ENCODE assay signal across 14 mouse cellular contexts in the genomic region with DNA sequence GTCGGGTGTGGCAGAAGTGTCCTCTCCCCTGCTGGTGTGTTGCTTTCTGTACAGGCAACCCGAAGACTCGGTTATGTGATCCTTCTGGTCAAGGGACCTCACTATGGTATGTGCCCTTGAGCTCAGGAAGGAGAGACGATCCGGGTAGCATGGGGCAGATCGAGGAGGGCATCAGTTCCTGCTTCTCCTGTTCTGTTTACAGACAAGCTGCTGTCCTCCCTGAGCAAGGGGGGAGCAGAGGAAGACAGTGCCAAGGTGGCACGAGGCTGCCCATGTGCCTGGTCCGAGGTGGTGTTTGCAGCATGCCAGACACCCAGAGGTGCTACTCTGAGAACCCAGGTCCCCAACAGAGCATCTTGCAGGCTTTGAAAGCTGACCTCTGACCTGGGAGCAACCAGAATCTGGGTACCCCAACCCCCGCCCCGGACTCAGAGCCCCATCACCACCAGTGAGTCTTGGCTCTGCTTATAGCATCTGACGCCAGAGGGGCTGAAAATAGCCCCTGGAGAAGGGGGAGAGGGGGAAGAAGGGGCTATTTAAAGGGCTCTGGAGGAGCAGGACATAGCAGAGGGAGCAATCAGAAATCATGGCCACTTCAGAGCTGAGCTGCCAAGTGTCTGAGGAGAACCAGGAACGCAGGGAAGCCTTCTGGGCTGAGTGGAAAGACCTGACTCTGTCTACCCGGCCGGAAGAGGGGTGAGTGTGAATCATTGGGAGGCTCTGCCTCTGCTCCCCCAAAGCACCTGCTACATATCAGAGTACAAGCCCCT. TPM values are rescaled to one million over a fixed set of nuclear protein-coding genes. Genes with fewer than 3 reads are reported as not detected.
DNase-seq lines count a peak whose midpoint lies in the region; ATAC-seq and TF ChIP-seq lines count a peak whose summit lies in the region.
"Had no signal": no experiment of that assay in that cellular context is flagged by ENCODE, and none has a peak within 500 bp of the region (broad histone marks: within the 10 kb centered on the region; RNA-seq: fewer than 3 reads in every experiment).

A gene (plus strand): TSS at position 551 of the 770 bp plus-strand sequence.

- H3K27ac ChIP-seq in kidney, embryonic 14.5 days (ENCODE audit: low read depth, low read length) = peak within 1 kb of the TSS; percentile 69
- H3K27ac ChIP-seq in cerebellum, adult 2 months (ENCODE audit: insufficient read depth, low read length) = no peak within 1 kb of the TSS
- peak within 1 kb of the TSS; percentile 98 for H3K27ac ChIP-seq in gastrocnemius, adult 2 months
- H3K27ac ChIP-seq in heart, embryonic 16.5 days (ENCODE audit: low read length) = peak within 1 kb of the TSS; percentile 95
- no peak within 1 kb of the TSS for H3K27ac ChIP-seq in midbrain, embryonic 14.5 days (replicated peaks; ENCODE audit: low read depth, low read length)
- H3K27ac ChIP-seq in midbrain, postnatal 0 days (ENCODE audit: low read depth, low read length) = no peak within 1 kb of the TSS
- H3K27ac ChIP-seq: liver, embryonic 14.5 days had no signal

- DNase-seq in kidney, postnatal 4 days = no peak
- peak; percentile 44 to 55 for DNase-seq in cerebellum, adult 2 months
- peak; percentile 87 for DNase-seq in gastrocnemius, adult 2 months
- DNase-seq in neural tube, embryonic 10.5 days (ENCODE audit: extremely low spot score, low spot score) = no peak
- no peak for DNase-seq in midbrain, embryonic 14.5 days
- DNase-seq in midbrain, postnatal 0 days (ENCODE audit: low spot score) = no peak
- DNase-seq: kidney, adult 8-10 months; right cerebral cortex, adult 18-20 months; thymus, adult 18-20 months had no signal

- H3K4me2 ChIP-seq in kidney, embryonic 14.5 days (replicated peaks; ENCODE audit: low read depth, low read length) = no peak within 1 kb of the TSS
- H3K4me2 ChIP-seq in heart, embryonic 16.5 days (ENCODE audit: low read depth, low read length) = peak within 1 kb of the TSS; percentile 76
- H3K4me2 ChIP-seq in midbrain, embryonic 14.5 days (ENCODE audit: low read length) = no peak within 1 kb of the TSS
- no peak within 1 kb of the TSS for H3K4me2 ChIP-seq in midbrain, postnatal 0 days (ENCODE audit: low read depth, low read length, poor library complexity, severe bottlenecking)

- H3K4me3 ChIP-seq in kidney, embryonic 14.5 days (ENCODE audit: low read length) = no peak within 1 kb of the TSS
- H3K4me3 ChIP-seq in cerebellum, adult 2 months (replicated peaks; ENCODE audit: insufficient read depth, low read depth, low read length) = no peak within 1 kb of the TSS
- H3K4me3 ChIP-seq in gastrocnemius, adult 2 months = peak within 1 kb of the TSS; percentile 88
- H3K4me3 ChIP-seq in heart, embryonic 16.5 days (ENCODE audit: low read length) = peak within 1 kb of the TSS; percentile 63
- H3K4me3 ChIP-seq in midbrain, embryonic 14.5 days (replicated peaks; ENCODE audit: low read depth, low read length) = no peak within 1 kb of the TSS
- no peak within 1 kb of the TSS for H3K4me3 ChIP-seq in midbrain, postnatal 0 days (ENCODE audit: low read depth, low read length)

- intact Hi-C loops in gastrocnemius, adult 2 months (cut with DNase I) = no loop called here

- 0 out of 2 replicates have a peak within 1 kb of the TSS, but pooled peaks have one; percentile 12 for H3K9ac ChIP-seq in kidney, embryonic 14.5 days (ENCODE audit: low read depth, low read length)
- peak within 1 kb of the TSS; percentile 86 for H3K9ac ChIP-seq in heart, embryonic 16.5 days (ENCODE audit: low read length)
- no peak within 1 kb of the TSS for H3K9ac ChIP-seq in midbrain, embryonic 14.5 days (replicated peaks; ENCODE audit: low read length)
- no peak within 1 kb of the TSS for H3K9ac ChIP-seq in midbrain, postnatal 0 days (replicated peaks; ENCODE audit: low read length, poor library complexity, severe bottlenecking)
- H3K9ac ChIP-seq: liver, embryonic 14.5 days had no signal

- no peak for TF ChIP-seq POLR2A in cerebellum, adult 2 months (IDR thresholded peaks at IDR 0.05; ENCODE audit: borderline replicate concordance, insufficient read depth, low read length)

- peaks cover 3% of the 10 kb centered on the region; the same call in 1 of the 2 replicates for H3K4me1 ChIP-seq in kidney, embryonic 14.5 days (ENCODE audit: control insufficient read depth, insufficient read depth, low read length)
- peaks cover 46% of the 10 kb centered on the region for H3K4me1 ChIP-seq in cerebellum, adult 2 months (ENCODE audit: control insufficient read depth, insufficient read depth, low read length)
- H3K4me1 ChIP-seq in heart, embryonic 16.5 days (ENCODE audit: control insufficient read depth, insufficient read depth, low read length) = peaks cover 56% of the 10 kb centered on the region
- no peaks in the 10 kb centered on the region for H3K4me1 ChIP-seq in midbrain, embryonic 14.5 days (ENCODE audit: control insufficient read depth, insufficient read depth, low read length)
- H3K4me1 ChIP-seq in midbrain, postnatal 0 days (ENCODE audit: insufficient read depth, low read length) = no peaks in the 10 kb centered on the region

- 47% methylated on average over 14 of the region's 14 CpGs for WGBS in kidney, embryonic 14.5 days
- WGBS in cerebellum, adult 2 months = 28% methylated on average over 14 of the region's 14 CpGs
- WGBS in heart, embryonic 16.5 days = 33% methylated on average over 14 of the region's 14 CpGs
- WGBS in midbrain, embryonic 14.5 days = 68% methylated on average over 14 of the region's 14 CpGs
- 72% methylated on average over 14 of the region's 14 CpGs for WGBS in midbrain, postnatal 0 days

- H3K27me3 ChIP-seq in kidney, embryonic 14.5 days (ENCODE audit: control insufficient read depth, insufficient read depth, low read length) = peaks cover 23% of the 10 kb centered on the region
- no peaks in the 10 kb centered on the region for H3K27me3 ChIP-seq in cerebellum, adult 2 months (ENCODE audit: control insufficient read depth, insufficient read depth, low read length)
- H3K27me3 ChIP-seq in heart, embryonic 16.5 days (ENCODE audit: control insufficient read depth, insufficient read depth, low read length) = peaks cover 9% of the 10 kb centered on the region; the same call in 1 of the 2 replicates
- H3K27me3 ChIP-seq in midbrain, embryonic 14.5 days (ENCODE audit: control insufficient read depth, insufficient read depth, low read length) = peaks cover 20% of the 10 kb centered on the region; the same call in 1 of the 2 replicates
- peaks cover 12% of the 10 kb centered on the region for H3K27me3 ChIP-seq in midbrain, postnatal 0 days (ENCODE audit: insufficient read depth, low read length)

- no peak for TF ChIP-seq CTCF in cerebellum, adult 2 months (IDR thresholded peaks at IDR 0.05; ENCODE audit: borderline replicate concordance, insufficient read depth, low read depth, low read length)
- TF ChIP-seq CTCF in gastrocnemius, adult 2 months (IDR thresholded peaks at IDR 0.05) = peak; percentile 23; the same call in 1 of the 2 replicates
- no peak for TF ChIP-seq CTCF in midbrain, postnatal 0 days (IDR thresholded peaks at IDR 0.05)

- H3K9me3 ChIP-seq in kidney, embryonic 14.5 days (ENCODE audit: control insufficient read depth, low read length) = no peaks in the 10 kb centered on the region
- H3K9me3 ChIP-seq in heart, embryonic 16.5 days (replicated peaks; ENCODE audit: control insufficient read depth, low read length) = no peaks in the 10 kb centered on the region
- no peaks in the 10 kb centered on the region for H3K9me3 ChIP-seq in midbrain, embryonic 14.5 days (ENCODE audit: control insufficient read depth, low read length)
- H3K9me3 ChIP-seq in midbrain, postnatal 0 days (ENCODE audit: low read length) = no peaks in the 10 kb centered on the region
- H3K9me3 ChIP-seq: G1E had no signal

- peak; percentile 21 for ATAC-seq in kidney, embryonic 14.5 days (ENCODE audit: low FRiP score, low TSS enrichment)
- peak; percentile 83 for ATAC-seq in heart, embryonic 16.5 days (replicated peaks; ENCODE audit: extremely low read depth, insufficient read depth, low FRiP score)
- ATAC-seq in midbrain, embryonic 14.5 days (ENCODE audit: low FRiP score, low TSS enrichment) = no peak
- no peak for ATAC-seq in midbrain, postnatal 0 days (ENCODE audit: low FRiP score)

- H3K36me3 ChIP-seq in kidney, embryonic 14.5 days (ENCODE audit: control insufficient read depth, insufficient read depth, low read length) = peaks cover 26% of the 10 kb centered on the region
- H3K36me3 ChIP-seq in heart, embryonic 16.5 days (ENCODE audit: control insufficient read depth, insufficient read depth) = peaks cover 9% of the 10 kb centered on the region
- peaks cover 25% of the 10 kb centered on the region for H3K36me3 ChIP-seq in midbrain, embryonic 14.5 days (ENCODE audit: control insufficient read depth, insufficient read depth, low read length)
- H3K36me3 ChIP-seq in midbrain, postnatal 0 days (ENCODE audit: insufficient read depth, low read length) = peaks cover 23% of the 10 kb centered on the region

RNA-seq across cellular contexts. Expression of the gene that starts here (rescaled TPM):
- 1.3 and 2.3 TPM in 2 replicates for polyA plus RNA-seq in kidney, embryonic 14.5 days (2014; fragmentation: Nextera tagmentation; extraction: Ambion mirVana)
- polyA plus RNA-seq in cerebellum, adult 2 months (2012; rRNA removed) = 0.95 and 1.3 TPM in 2 replicates
- 1,000 to 10,000 TPM; 3,050 to 3,067 TPM for total RNA-seq in gastrocnemius, adult 2 months (2021)
- polyA plus RNA-seq in heart, embryonic 16.5 days (2015; fragmentation: Nextera tagmentation; extraction: Ambion mirVana) = 175 TPM in 2 replicates
- polyA plus RNA-seq in midbrain, embryonic 14.5 days (2014; fragmentation: Nextera tagmentation; extraction: Ambion mirVana) = 0.31 TPM in 1 of 2 replicates, not detected in the other
- not detected in 2 replicates for total RNA-seq in midbrain, postnatal 0 days (2014; rRNA removed)
- not detected in 2 replicates for polyA plus RNA-seq in midbrain, postnatal 0 days (2015; fragmentation: Nextera tagmentation; extraction: Ambion mirVana)
- total RNA-seq: G1E; monocyte, adult 5-6 weeks had no signal
- polyA plus RNA-seq: G1E had no signal

Comparison
In these comparisons a context has a peak if more than half of its experiments do, and no peak if none do; other contexts are left out.
1. RNA of the gene that starts here (total RNA-seq): 3,050 to 3,067 TPM in gastrocnemius, adult 2 months; not detected in midbrain, postnatal 0 days; every median in the first group is over 1,000 times any median in the second.
2. RNA of the gene that starts here (polyA plus RNA-seq): 175 TPM in heart, embryonic 16.5 days; 1.3 to 2.3 TPM in kidney, embryonic 14.5 days, 0.95 to 1.3 TPM in cerebellum, adult 2 months, not detected in midbrain, postnatal 0 days and 0.31 TPM in midbrain, embryonic 14.5 days; every median in the first group is over 10 times any median in the second.
3. ATAC-seq: peak in kidney, embryonic 14.5 days (single experiment) and heart, embryonic 16.5 days (single experiment); none in midbrain, embryonic 14.5 days (single experiment) and midbrain, postnatal 0 days (single experiment).
4. H3K27ac ChIP-seq: peak in kidney, embryonic 14.5 days (single experiment), gastrocnemius, adult 2 months (single experiment) and heart, embryonic 16.5 days (single experiment); none in cerebellum, adult 2 months (single experiment), midbrain, embryonic 14.5 days (single experiment) and midbrain, postnatal 0 days (single experiment).
5. H3K4me3 ChIP-seq: peak in gastrocnemius, adult 2 months (single experiment) and heart, embryonic 16.5 days (single experiment); none in kidney, embryonic 14.5 days (single experiment), cerebellum, adult 2 months (single experiment), midbrain, embryonic 14.5 days (single experiment) and midbrain, postnatal 0 days (single experiment).
6. H3K9ac ChIP-seq: peak in kidney, embryonic 14.5 days (single experiment) and heart, embryonic 16.5 days (single experiment); none in midbrain, embryonic 14.5 days (single experiment) and midbrain, postnatal 0 days (single experiment).
7. DNase-seq: peak in cerebellum, adult 2 months (2 of 2) and gastrocnemius, adult 2 months (single experiment); none in kidney, postnatal 4 days (0 of 2), neural tube, embryonic 10.5 days (single experiment), midbrain, embryonic 14.5 days (single experiment) and midbrain, postnatal 0 days (single experiment).